Mouse (Mus musculus) granulocyte monocyte progenitor cell, adult 5-6 weeks (primary cell): Measurements from ENCODE around the gene Hist1h4h. TPM values are rescaled to one million over a fixed set of nuclear protein-coding genes. Genes with fewer than 3 reads are reported as not detected.
A peak's percentile ranks its signal among the peaks of the same experiment; 100 is the strongest.
"Not testable (repeated sequence)": the region's sequence is repeated elsewhere in the genome, so short reads cannot be mapped to it uniquely, and the experiment has no call there.

Source experiments
- ATAC-seq: replicated peaks from 2 replicates; pipeline ENCODE4 v1.8.0; 2016; ENCODE audit warnings: mild to moderate bottlenecking, moderate TSS enrichment, inconsistent platforms; ENCODE audit not compliant: poor library complexity, severe bottlenecking
- total RNA-seq, 2 experiments: library from RNA; stranded (forward) in 1 of 2; stranded (reverse) in 1 of 2; fragments of 200-712, 200-1000 nt in 1 of 2; fragments of >200 nt in 1 of 2; fragmentation: Nextera tagmentation in 1 of 2; gene quantifications; 2 replicates each; pipeline ENCODE4 v1.2.3; 2014 to 2017

Gene Hist1h4h
- total RNA-seq, 2 experiments from 2014 or later = 19.7 to 1,507 TPM

GRCm38 (mm10) chr13:23551146-23551834 is 20.4 kb downstream of the Hist1h4h start, which contains the start of gene Hist1h4f:
Hist1h4f (minus strand) TSS chr13:23551648.
- ATAC-seq = peak; percentile 63

- no peak for ATAC-seq
These were observed 21.4 kb downstream of the Hist1h4h start for GRCm38 (mm10) chr13:23551931-23552914.

- ATAC-seq = no peak
These were observed 22.1 kb downstream of the Hist1h4h start, which contains the start of gene Hist1h1d for GRCm38 (mm10) chr13:23552962-23553361. Hist1h1d (plus strand) TSS chr13:23553262.

GRCm38 (mm10) chr13:23554393-23554792 is 23.5 kb downstream of the Hist1h4h start:
- no peak for ATAC-seq

GRCm38 (mm10) chr13:23554925-23555838 is 24.3 kb downstream of the Hist1h4h start:
- peak; percentile 64 for ATAC-seq

- peak; percentile 59 for ATAC-seq
These were observed 25.1 kb downstream of the Hist1h4h start for GRCm38 (mm10) chr13:23555839-23556416.

- no peak for ATAC-seq
These were observed 26.1 kb downstream of the Hist1h4h start for GRCm38 (mm10) chr13:23556906-23557305.

- ATAC-seq = not testable (repeated sequence)
These were observed 29.8 kb downstream of the Hist1h4h start for GRCm38 (mm10) chr13:23560699-23561098.

GRCm38 (mm10) chr13:23561531-23561882 is 30.7 kb downstream of the Hist1h4h start:
- not testable (repeated sequence) for ATAC-seq

GRCm38 (mm10) chr13:23561883-23562659 is 31.2 kb downstream of the Hist1h4h start, which contains the start of gene Hist1h3e:
Hist1h3e (minus strand) TSS chr13:23562369.
- ATAC-seq = peak; percentile 92

GRCm38 (mm10) chr13:23562699-23563462 is 32.0 kb downstream of the Hist1h4h start:
- ATAC-seq = peak; percentile 57

- ATAC-seq = no peak
These were observed 33.6 kb downstream of the Hist1h4h start for GRCm38 (mm10) chr13:23564482-23564881.

- ATAC-seq = 0 out of 2 replicates have a peak, but pooled peaks have one; percentile 1
These were observed 39.6 kb downstream of the Hist1h4h start for GRCm38 (mm10) chr13:23570261-23571021.

- peak; percentile 71 for ATAC-seq
These were observed 40.2 kb downstream of the Hist1h4h start, which contains the start of the genes Hist1h2ae and Hist1h2bg for GRCm38 (mm10) chr13:23571022-23571503. Hist1h2ae (minus strand) TSS chr13:23571220. Hist1h2bg (plus strand) TSS chr13:23571396.

- ATAC-seq = peak; percentile 13; the same call in 1 of the 2 replicates
These were observed 40.8 kb downstream of the Hist1h4h start for GRCm38 (mm10) chr13:23571504-23572217.
